ENCODE assay signal across 9 mouse cellular contexts in the genomic region with DNA sequence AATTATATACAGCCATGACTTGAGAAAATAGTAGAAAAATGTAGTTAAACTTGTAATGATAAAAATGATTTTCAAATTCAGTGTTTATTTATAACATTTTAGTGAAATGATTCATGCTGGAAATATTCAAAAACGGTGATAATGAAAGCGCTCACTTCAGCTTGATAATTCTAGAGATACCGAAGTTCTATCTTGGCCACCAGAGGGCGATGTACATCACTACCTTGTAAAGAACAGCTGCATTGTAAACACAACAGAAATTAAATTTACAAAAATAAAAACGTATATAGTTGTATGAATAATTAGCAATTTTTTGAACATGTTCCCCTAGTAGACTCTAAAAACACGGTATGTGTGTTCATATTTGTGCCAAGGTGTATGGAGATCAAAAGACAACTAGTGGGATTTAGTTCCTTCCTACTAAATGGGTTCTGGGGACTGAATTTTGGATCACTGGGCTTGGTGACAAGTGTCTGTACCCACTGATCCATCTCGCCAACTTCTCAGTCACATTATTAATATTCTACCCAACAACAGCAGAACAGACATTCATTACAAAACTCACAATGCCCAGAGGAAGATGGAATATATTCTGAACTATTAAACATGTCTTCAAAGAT.
A peak's percentile ranks its signal among the peaks of the same experiment; 100 is the strongest.
DNase-seq lines count a peak whose midpoint lies in the region; ATAC-seq lines count a peak whose summit lies in the region.
"Had no signal": no experiment of that assay in that cellular context is flagged by ENCODE, and none has a peak within 500 bp of the region (broad histone marks: within the 10 kb centered on the region; RNA-seq: fewer than 3 reads in every experiment).

No protein-coding gene starts in this region.

- no peak overlapping the region for H3K27ac ChIP-seq in intestine, embryonic 14.5 days (ENCODE audit: low read depth)
- no peak overlapping the region for H3K27ac ChIP-seq in intestine, embryonic 15.5 days
- H3K27ac ChIP-seq in forebrain, embryonic 16.5 days (ENCODE audit: low read length): no peak overlapping the region
- H3K27ac ChIP-seq: limb, embryonic 13.5 days had no signal

- H3K27me3 ChIP-seq in intestine, embryonic 14.5 days (replicated peaks; ENCODE audit: control insufficient read depth, insufficient read depth, low read length): no peaks in the 10 kb centered on the region
- no peaks in the 10 kb centered on the region for H3K27me3 ChIP-seq in intestine, embryonic 15.5 days (replicated peaks)
- H3K27me3 ChIP-seq in forebrain, embryonic 16.5 days (replicated peaks; ENCODE audit: control insufficient read depth, insufficient read depth, low read length): no peaks in the 10 kb centered on the region
- H3K27me3 ChIP-seq: limb, embryonic 13.5 days had no signal

- no peak overlapping the region for H3K4me3 ChIP-seq in intestine, embryonic 14.5 days (ENCODE audit: low read depth, low read length)
- no peak overlapping the region for H3K4me3 ChIP-seq in intestine, embryonic 15.5 days (replicated peaks)
- H3K4me3 ChIP-seq in forebrain, embryonic 16.5 days (replicated peaks; ENCODE audit: low read length): no peak overlapping the region
- H3K4me3 ChIP-seq: limb, embryonic 13.5 days had no signal

- ATAC-seq in intestine, embryonic 14.5 days (replicated peaks; ENCODE audit: low FRiP score, low TSS enrichment, low read depth): no peak
- ATAC-seq in intestine, embryonic 15.5 days: no peak
- peak; percentile 68 for ATAC-seq in forebrain, embryonic 16.5 days

- DNase-seq in intestine, embryonic 14.5 days (ENCODE audit: low spot score): peak; percentile 63
- DNase-seq in ES-CJ7 (ENCODE audit: low read depth, low spot score): peak; percentile 69
- peak; percentile 30 for DNase-seq in cerebellum, adult 11-12 months
- peak; percentile 18 for DNase-seq in large intestine, adult 2 months (ENCODE audit: low read depth, low spot score)
- peak; percentile 20 for DNase-seq in lung, postnatal 25 days (ENCODE audit: low spot score)
- peak; percentile 9 for DNase-seq in thymus, postnatal 25 days

- no peak overlapping the region for H3K4me2 ChIP-seq in intestine, embryonic 14.5 days (ENCODE audit: low read length)
- H3K4me2 ChIP-seq in intestine, embryonic 15.5 days (replicated peaks): no peak overlapping the region
- H3K4me2 ChIP-seq in forebrain, embryonic 16.5 days (ENCODE audit: low read length): no peak overlapping the region
- H3K4me2 ChIP-seq: limb, embryonic 13.5 days had no signal

- 23% methylated on average over 7 of the region's 7 CpGs for WGBS in intestine, embryonic 14.5 days
- WGBS in intestine, embryonic 15.5 days: 19% methylated on average over 7 of the region's 7 CpGs
- WGBS in forebrain, embryonic 16.5 days: 20% methylated on average over 7 of the region's 7 CpGs
- 9% methylated on average over 7 of the region's 7 CpGs for WGBS in large intestine, adult 2 months

- H3K9me3 ChIP-seq in intestine, embryonic 14.5 days (ENCODE audit: control insufficient read depth, low read length): no peaks in the 10 kb centered on the region
- H3K9me3 ChIP-seq in intestine, embryonic 15.5 days: no peaks in the 10 kb centered on the region
- no peaks in the 10 kb centered on the region for H3K9me3 ChIP-seq in forebrain, embryonic 16.5 days (ENCODE audit: control insufficient read depth, low read length)
- H3K9me3 ChIP-seq: limb, embryonic 13.5 days had no signal

- H3K36me3 ChIP-seq in intestine, embryonic 14.5 days (ENCODE audit: control insufficient read depth, insufficient read depth, low read length): no peaks in the 10 kb centered on the region
- no peaks in the 10 kb centered on the region for H3K36me3 ChIP-seq in intestine, embryonic 15.5 days
- H3K36me3 ChIP-seq in forebrain, embryonic 16.5 days (ENCODE audit: control insufficient read depth, insufficient read depth): no peaks in the 10 kb centered on the region
- H3K36me3 ChIP-seq: limb, embryonic 13.5 days had no signal

- no peaks in the 10 kb centered on the region for H3K4me1 ChIP-seq in intestine, embryonic 14.5 days (replicated peaks; ENCODE audit: control insufficient read depth, insufficient read depth, low read length)
- no peaks in the 10 kb centered on the region for H3K4me1 ChIP-seq in intestine, embryonic 15.5 days (replicated peaks)
- H3K4me1 ChIP-seq in forebrain, embryonic 16.5 days (replicated peaks; ENCODE audit: control insufficient read depth, insufficient read depth, low read length): no peaks in the 10 kb centered on the region
- H3K4me1 ChIP-seq: limb, embryonic 13.5 days had no signal

- H3K9ac ChIP-seq in intestine, embryonic 14.5 days (ENCODE audit: low read length): no peak overlapping the region
- no peak overlapping the region for H3K9ac ChIP-seq in intestine, embryonic 15.5 days
- H3K9ac ChIP-seq in forebrain, embryonic 16.5 days (replicated peaks; ENCODE audit: low read depth, low read length): no peak overlapping the region
- H3K9ac ChIP-seq: limb, embryonic 13.5 days had no signal

Comparison
In these comparisons a context has a peak if more than half of its experiments do, and no peak if none do; other contexts are left out.
1. DNase-seq: peak in every context shown above with its lines; median percentile 69 in ES-CJ7; 63 in intestine, embryonic 14.5 days; 30 in cerebellum, adult 11-12 months; 20 in lung, postnatal 25 days; 18 in large intestine, adult 2 months; 9 in thymus, postnatal 25 days.